Mouse (Mus musculus) hindbrain, embryonic 11.5 days (tissue): ENCODE results near the gene Slc1a6. TPM values are rescaled to one million over a fixed set of nuclear protein-coding genes. Genes with fewer than 3 reads are reported as not detected.

ENCODE experiments used
- ATAC-seq: fragments of 200-750 bp; cut with Nextera tagmentation; 2 replicates; pipeline ENCODE4 v1.8.0; 2017; ENCODE audit warnings: mild to moderate bottlenecking, moderate TSS enrichment, moderate library complexity; ENCODE audit not compliant: low FRiP score
- DNase-seq: peaks from one replicate; pipeline ENCODE4 v3.0.0-alpha.2; 2015; ENCODE audit warnings: low spot score
- H3K27ac ChIP-seq: fragments of 300-500 bp; sonication (generic); 2 replicates; pipeline ENCODE4 v1.5.1; 2014; ENCODE audit warnings: mild to moderate bottlenecking, low read depth, low read length
- H3K27me3 ChIP-seq: fragments of 300-500 bp; sonication (generic); 2 replicates; pipeline ENCODE4 v1.6.1; 2014; ENCODE audit warnings: mild to moderate bottlenecking, low read length, moderate library complexity, mixed read lengths; ENCODE audit not compliant: control insufficient read depth, insufficient read depth
- H3K36me3 ChIP-seq: fragments of 300-500 bp; sonication (generic); 2 replicates; pipeline ENCODE4 v1.6.1; 2014; ENCODE audit warnings: mild to moderate bottlenecking, low read length, moderate library complexity, mixed read lengths; ENCODE audit not compliant: control insufficient read depth, insufficient read depth
- H3K4me1 ChIP-seq: fragments of 300-500 bp; sonication (generic); replicated peaks from 2 replicates; pipeline ENCODE4 v1.6.1; 2014; ENCODE audit warnings: low read length, mixed read lengths; ENCODE audit not compliant: control insufficient read depth, insufficient read depth
- H3K4me2 ChIP-seq: fragments of 300-500 bp; sonication (generic); replicated peaks from 2 replicates; pipeline ENCODE4 v1.6.1; 2014; ENCODE audit warnings: mild to moderate bottlenecking, low read depth, low read length
- H3K4me3 ChIP-seq: fragments of 300-500 bp; sonication (generic); 2 replicates; pipeline ENCODE4 v1.5.1; 2014; ENCODE audit warnings: low read depth, low read length
- H3K9ac ChIP-seq: fragments of 300-500 bp; sonication (generic); 2 replicates; pipeline ENCODE4 v1.6.1; 2014; ENCODE audit warnings: low read depth, low read length
- H3K9me3 ChIP-seq: fragments of 300-500 bp; sonication (generic); 2 replicates; pipeline ENCODE4 v1.6.1; 2016; ENCODE audit warnings: low read length; ENCODE audit not compliant: control insufficient read depth
- WGBS: fragments of 180-500 bp; shearing (Covaris S2); extraction: QIAGEN DNeasy Blood & Tissue Kit; methylation state at CpG from one replicate; pipeline ENCODE4 v1.1.7; 2014; 5-methylcytosine and 5-hydroxymethylcytosine counted together
- polyA plus RNA-seq: library from polyadenylated mRNA; unstranded; fragments of >200 nt; fragmentation: Nextera tagmentation; extraction: Ambion mirVana; gene quantifications from 2 replicates; pipeline ENCODE4 v1.2.1, GENCODE M21; 2014

Slc1a6 gene
- polyA plus RNA-seq, 1 experiment from 2014 or later, result 0.63 TPM

GRCm38 (mm10) chr10:78852066-78852465, 71.8 kb downstream of the Slc1a6 start, which contains the start of gene Olfr1356:
Olfr1356 (minus strand) TSS chr10:78852166.
- Histone ChIP-seq H3K27me3 (no peaks in the 10 kb centered on the region), H3K4me1 (no peaks in the 10 kb centered on the region), H3K4me2 (no peak within 1 kb of the TSS), H3K9ac (no peak within 1 kb of the TSS), H3K27ac (no peak within 1 kb of the TSS), H3K36me3 (no peaks in the 10 kb centered on the region), H3K9me3 (no peaks in the 10 kb centered on the region), H3K4me3 (no peak within 1 kb of the TSS)
- DNase-seq, result no peak
- ATAC-seq, result no peak
- WGBS, result 86% methylated on average over 2 of the region's 2 CpGs

Other genes with a start within 250 kb of the Slc1a6 start
- 27.5 and 31.2 TPM in 2 replicates for gene Ilvbl, start 206.2 kb upstream of the Slc1a6 start, polyA plus RNA-seq
- gene Syde1, start 188.5 kb upstream of the Slc1a6 start, polyA plus RNA-seq, result 10.0 and 11.9 TPM in 2 replicates
- not detected in 2 replicates for gene Olfr1357, start 162.4 kb upstream of the Slc1a6 start, polyA plus RNA-seq
- not detected in 2 replicates for gene Casp14, start 62.2 kb upstream of the Slc1a6 start, polyA plus RNA-seq
- not detected in 2 replicates for gene Ccdc105, start 27.4 kb upstream of the Slc1a6 start, polyA plus RNA-seq
- gene Olfr1356, start 71.7 kb downstream of the Slc1a6 start, polyA plus RNA-seq, result not detected in 2 replicates
- not detected in 2 replicates for gene Olfr1355, start 95.0 kb downstream of the Slc1a6 start, polyA plus RNA-seq
- gene Olfr1354, start 132.7 kb downstream of the Slc1a6 start, polyA plus RNA-seq, result not detected in 2 replicates
- not detected in 2 replicates for gene Olfr8, start 170.1 kb downstream of the Slc1a6 start, polyA plus RNA-seq
- gene Olfr1353, start 182.8 kb downstream of the Slc1a6 start, polyA plus RNA-seq, result not detected in 2 replicates
- gene Olfr1352, start 200.6 kb downstream of the Slc1a6 start, polyA plus RNA-seq, result not detected in 2 replicates
- gene Olfr1351, start 232.0 kb downstream of the Slc1a6 start, polyA plus RNA-seq, result not detected in 2 replicates
- gene Olfr57, start 248.2 kb downstream of the Slc1a6 start, polyA plus RNA-seq, result 0.14 TPM in 1 of 2 replicates, not detected in the other